Comparison of ENCODE assay signal across 9 mouse cellular contexts in the genomic region with DNA sequence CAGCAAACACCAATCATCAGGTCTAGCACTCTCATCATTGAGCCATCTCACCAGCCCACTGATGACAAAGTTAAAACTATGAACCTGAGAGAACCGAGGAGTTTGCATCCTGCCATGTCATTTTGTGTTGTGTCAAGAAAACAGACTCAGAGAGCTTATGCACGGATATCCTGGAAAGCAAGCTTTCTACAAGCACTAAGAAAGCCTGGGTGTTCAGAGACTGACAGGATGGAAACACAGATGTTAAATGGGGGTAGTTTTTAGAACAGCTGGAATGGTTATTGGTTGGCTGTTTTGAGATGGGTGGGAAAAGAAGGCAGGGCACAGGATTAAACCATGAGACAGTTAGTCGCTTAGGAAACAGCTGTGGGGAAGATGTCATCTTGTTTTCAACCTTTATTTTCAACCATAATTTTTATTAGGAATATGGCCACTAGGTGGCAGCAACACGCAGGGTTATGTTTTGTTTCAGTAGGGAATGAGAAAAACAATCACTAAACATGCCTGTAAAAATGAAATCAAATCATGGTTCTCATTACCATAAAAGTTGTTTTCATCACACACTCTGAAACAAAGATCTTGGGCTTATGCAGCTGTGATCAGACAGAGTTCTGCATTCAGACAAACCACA. TPM values are rescaled to one million over a fixed set of nuclear protein-coding genes. Genes with fewer than 3 reads are reported as not detected.
DNase-seq lines count a peak whose midpoint lies in the region; ATAC-seq and TF ChIP-seq lines count a peak whose summit lies in the region.
"Had no signal": no experiment of that assay in that cellular context is flagged by ENCODE, and none has a peak within 500 bp of the region (broad histone marks: within the 10 kb centered on the region; RNA-seq: fewer than 3 reads in every experiment).

No protein-coding gene starts in this region.

- no peaks in the 10 kb centered on the region for H3K36me3 ChIP-seq in liver, embryonic 14.5 days (replicated peaks; ENCODE audit: control insufficient read depth, insufficient read depth, low read depth)
- H3K36me3 ChIP-seq: hindbrain, embryonic 15.5 days had no signal

- H3K4me3 ChIP-seq in cortical plate, adult 2 months (ENCODE audit: insufficient read depth, low read length), result no peak overlapping the region
- H3K4me3 ChIP-seq in liver, embryonic 14.5 days (ENCODE audit: insufficient read depth in 1 of 2, low read depth in 2 of 2, low read length in 2 of 2), result no peak overlapping the region
- H3K4me3 ChIP-seq: hindbrain, embryonic 15.5 days had no signal

- no peak overlapping the region for H3K9ac ChIP-seq in liver, embryonic 14.5 days (replicated peaks)
- H3K9ac ChIP-seq: hindbrain, embryonic 15.5 days had no signal

- 19% methylated on average over 4 of the region's 4 CpGs for WGBS in liver, embryonic 14.5 days (ENCODE audit: insufficient replicate concordance)

- DNase-seq in frontal cortex, postnatal 36 days (ENCODE audit: low spot score in 2 of 2), result peak; percentile 35 to 51
- peak; percentile 6 to 15 for DNase-seq in urinary bladder, postnatal 36 days (ENCODE audit: low spot score in 2 of 2)
- no peak for DNase-seq in urinary bladder, postnatal 4 days (ENCODE audit: low spot score in 2 of 2)
- peak; percentile 41 for DNase-seq in hindlimb bud, embryonic 11.5 days (ENCODE audit: extremely low spot score, low read depth, low spot score)
- DNase-seq in liver, embryonic 14.5 days (ENCODE audit: low read depth in 3 of 3, low spot score in 3 of 3), result peak in 1 of 3 experiments; percentile 17
- DNase-seq in retina, postnatal 7 days (ENCODE audit: low read depth, low spot score), result peak; percentile 40

- no peak overlapping the region for H3K27ac ChIP-seq in cortical plate, adult 2 months (ENCODE audit: insufficient read depth, low read length)
- no peak overlapping the region for H3K27ac ChIP-seq in liver, embryonic 14.5 days
- H3K27ac ChIP-seq: hindbrain, embryonic 15.5 days had no signal

- H3K27me3 ChIP-seq in liver, embryonic 14.5 days (ENCODE audit: control insufficient read depth, insufficient read depth, low read length), result no peaks in the 10 kb centered on the region
- H3K27me3 ChIP-seq: hindbrain, embryonic 15.5 days had no signal

- no peaks in the 10 kb centered on the region for H3K4me1 ChIP-seq in cortical plate, adult 2 months (ENCODE audit: control insufficient read depth, insufficient read depth, low read length)
- no peaks in the 10 kb centered on the region for H3K4me1 ChIP-seq in liver, embryonic 14.5 days (replicated peaks; ENCODE audit: control insufficient read depth in 2 of 2, insufficient read depth in 2 of 2, low read length in 1 of 2)
- H3K4me1 ChIP-seq: hindbrain, embryonic 15.5 days had no signal

- no peaks in the 10 kb centered on the region for H3K9me3 ChIP-seq in liver, embryonic 14.5 days (ENCODE audit: control insufficient read depth, low read length)
- H3K9me3 ChIP-seq: hindbrain, embryonic 15.5 days had no signal

- no peak overlapping the region for H3K4me2 ChIP-seq in liver, embryonic 14.5 days (ENCODE audit: low read depth)
- H3K4me2 ChIP-seq: hindbrain, embryonic 15.5 days had no signal

- TF ChIP-seq EP300 in liver, embryonic 14.5 days (IDR thresholded peaks at IDR 0.05; ENCODE audit: low read depth), result no peak

- TF ChIP-seq CTCF in cortical plate, adult 2 months (IDR thresholded peaks at IDR 0.05; ENCODE audit: extremely low read depth, insufficient read depth, low read length), result peak; percentile 13; the same call in 1 of the 2 replicates
- peak; percentile 59 for TF ChIP-seq CTCF in liver, embryonic 14.5 days (IDR thresholded peaks at IDR 0.05; ENCODE audit: low read depth)

- no peak for ATAC-seq in frontal cortex, adult (ENCODE audit: low TSS enrichment)
- ATAC-seq in liver, embryonic 14.5 days (ENCODE audit: insufficient read depth), result no peak

- no peak for TF ChIP-seq POLR2A in cortical plate, adult 2 months (IDR thresholded peaks at IDR 0.05; ENCODE audit: extremely low read depth, insufficient read depth, low read length)

RNA-seq across cellular contexts. Expression of a gene that starts 18.3 kb away (rescaled TPM):
- 9.1 and 10.2 TPM in 2 replicates for polyA plus RNA-seq in cortical plate, adult 2 months (2012; rRNA removed)
- polyA plus RNA-seq in liver, embryonic 14.5 days (2012; rRNA removed), result 1.0 and 1.2 TPM in 2 replicates
- polyA plus RNA-seq in liver, embryonic 14.5 days (2014; fragmentation: Nextera tagmentation; extraction: Ambion mirVana), result 0.24 and 0.42 TPM in 2 replicates

RNA-seq across cellular contexts. Expression of a gene that starts 22.7 kb away (rescaled TPM):
- polyA plus RNA-seq in cortical plate, adult 2 months (2012; rRNA removed), result 0.38 and 1.5 TPM in 2 replicates
- not detected in 2 replicates for polyA plus RNA-seq in liver, embryonic 14.5 days (2012; rRNA removed)
- not detected in 2 replicates for polyA plus RNA-seq in liver, embryonic 14.5 days (2014; fragmentation: Nextera tagmentation; extraction: Ambion mirVana)

RNA-seq across cellular contexts. Expression of a gene that starts 31.9 kb away (rescaled TPM):
- 303 and 309 TPM in 2 replicates for polyA plus RNA-seq in cortical plate, adult 2 months (2012; rRNA removed)
- 93.2 and 171 TPM in 2 replicates for polyA plus RNA-seq in liver, embryonic 14.5 days (2012; rRNA removed)
- polyA plus RNA-seq in liver, embryonic 14.5 days (2014; fragmentation: Nextera tagmentation; extraction: Ambion mirVana), result 362 and 364 TPM in 2 replicates

RNA-seq across cellular contexts. Expression of a gene that starts 32.6 kb away (rescaled TPM):
- 43.1 and 47.0 TPM in 2 replicates for polyA plus RNA-seq in cortical plate, adult 2 months (2012; rRNA removed)
- 16.8 and 21.3 TPM in 2 replicates for polyA plus RNA-seq in liver, embryonic 14.5 days (2012; rRNA removed)
- 32.4 and 40.2 TPM in 2 replicates for polyA plus RNA-seq in liver, embryonic 14.5 days (2014; fragmentation: Nextera tagmentation; extraction: Ambion mirVana)

RNA-seq across cellular contexts. Expression of a gene that starts 40.8 kb away (rescaled TPM):
- polyA plus RNA-seq in cortical plate, adult 2 months (2012; rRNA removed), result 0.19 TPM in 2 replicates
- polyA plus RNA-seq in liver, embryonic 14.5 days (2012; rRNA removed), result not detected in 2 replicates
- not detected in 2 replicates for polyA plus RNA-seq in liver, embryonic 14.5 days (2014; fragmentation: Nextera tagmentation; extraction: Ambion mirVana)
- polyA plus RNA-seq: hindbrain, embryonic 15.5 days had no signal

Comparison
In these comparisons a context has a peak if more than half of its experiments do, and no peak if none do; other contexts are left out.
1. DNase-seq: peak in frontal cortex, postnatal 36 days (2 of 2), urinary bladder, postnatal 36 days (2 of 2), hindlimb bud, embryonic 11.5 days (single experiment) and retina, postnatal 7 days (single experiment); none in urinary bladder, postnatal 4 days (0 of 2).